Mouse (Mus musculus) cerebellum, postnatal 14 days (tissue): ENCODE results near the gene Timp2.

Source experiments
- DNase-seq, 2 experiments: peaks; one replicate each; pipeline ENCODE4 v3.0.0; 2021; ENCODE audit warnings: mixed read lengths in 2 of 2

Timp2 gene

DNA sequence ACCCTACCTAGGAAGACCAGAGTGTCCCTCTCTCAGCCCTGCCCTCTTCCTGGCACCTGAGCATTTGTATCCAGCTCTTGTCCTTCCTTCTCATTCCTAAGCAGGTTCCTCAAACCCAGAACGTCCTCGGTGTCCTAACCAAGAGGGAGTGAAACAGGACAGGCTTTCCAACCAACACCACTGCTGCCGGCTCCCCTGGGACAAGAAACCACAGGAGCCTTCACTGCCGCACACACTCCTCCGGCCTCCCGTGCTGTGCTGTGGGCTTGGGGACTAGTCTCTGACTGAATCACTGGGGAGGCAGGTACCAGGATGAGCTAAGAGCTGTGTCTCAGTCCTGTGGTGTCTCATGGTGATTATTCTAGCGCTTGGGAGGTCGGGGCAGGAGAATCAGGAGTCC lies 14.1 kb upstream of the Timp2 start:
- DNase-seq: peak in 1 of 2 experiments; percentile 6

DNA sequence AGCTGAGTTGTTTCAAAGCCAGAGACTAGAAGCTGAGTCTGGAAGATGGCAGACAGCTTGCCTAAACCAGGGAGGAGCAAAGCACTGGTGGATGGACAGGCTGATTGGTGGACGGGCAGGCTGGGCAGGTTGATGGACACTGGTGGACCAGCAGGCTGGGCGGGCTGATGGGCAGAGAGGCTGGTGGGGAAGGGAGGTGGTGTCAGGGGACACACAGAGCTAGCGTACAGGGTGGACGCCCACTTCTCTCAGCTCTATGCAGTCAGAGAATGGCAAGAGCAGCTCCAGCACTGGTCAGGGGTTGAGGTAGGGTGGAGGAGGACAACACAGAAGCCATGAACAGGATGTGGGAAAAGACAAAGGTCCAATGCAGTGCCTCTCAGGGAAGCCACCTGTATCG lies 13.7 kb upstream of the Timp2 start:
- peak in 1 of 2 experiments; percentile 9 for DNase-seq

DNA sequence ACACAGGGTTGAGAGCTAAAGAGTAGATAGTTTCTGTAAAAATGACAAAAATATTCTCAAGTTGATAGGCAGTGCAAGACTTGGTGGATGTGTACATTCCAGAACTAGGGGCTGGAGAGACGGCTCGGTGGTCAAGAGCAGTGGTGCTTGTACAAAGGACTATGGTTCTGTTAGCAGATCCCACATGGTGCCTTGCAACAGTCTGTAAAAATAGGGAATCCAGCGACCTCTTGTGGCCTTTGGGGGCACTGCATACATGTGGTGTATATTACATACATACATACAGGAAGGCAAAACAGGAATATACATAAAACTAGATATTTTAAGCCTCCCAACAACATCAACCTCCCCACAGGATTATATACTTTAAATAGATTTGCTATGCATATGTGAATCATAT lies 12.8 kb upstream of the Timp2 start:
- peak in 1 of 2 experiments; percentile 67 for DNase-seq

DNA sequence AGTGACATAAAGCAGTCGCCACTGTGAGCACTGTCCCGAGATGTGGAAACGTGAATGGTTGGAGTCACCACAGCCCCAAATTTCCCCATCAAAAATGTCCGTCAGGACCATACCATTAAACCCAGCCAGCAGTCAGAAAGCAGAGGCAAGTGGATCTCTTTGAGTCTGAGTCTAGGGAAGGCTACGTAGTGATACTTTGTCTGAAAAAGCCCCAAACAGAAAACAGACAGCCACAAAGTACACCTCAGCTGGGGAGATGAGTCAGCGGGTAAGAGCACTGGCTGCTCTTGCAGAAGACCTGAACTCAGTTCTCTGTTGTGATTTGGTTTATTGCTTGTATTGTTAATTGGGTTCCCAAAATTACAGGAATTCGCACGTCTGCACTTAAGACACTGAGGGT lies 11.0 kb upstream of the Timp2 start:
- no peak for DNase-seq

DNA sequence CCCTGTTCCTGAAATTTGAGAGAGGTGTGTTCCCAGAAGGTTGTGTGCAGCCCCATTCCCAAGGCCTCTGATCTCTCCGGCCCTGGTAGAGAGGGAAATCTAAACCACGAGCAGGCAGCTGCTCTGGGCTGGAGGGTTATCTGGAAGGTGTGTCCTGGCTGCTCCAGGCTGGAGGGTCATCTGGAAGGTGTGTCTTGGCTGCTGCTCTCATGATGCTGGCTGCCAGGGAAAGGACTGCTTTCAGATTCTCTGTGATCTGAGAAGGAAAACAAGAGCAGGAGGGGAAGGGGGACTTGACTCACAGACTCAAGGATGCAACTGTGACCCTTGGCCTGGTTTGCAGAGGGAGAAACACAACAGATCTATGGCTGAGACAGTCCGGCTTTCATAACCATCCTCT lies 10.6 kb upstream of the Timp2 start:
- DNase-seq: peak in 1 of 2 experiments; percentile 32

DNA sequence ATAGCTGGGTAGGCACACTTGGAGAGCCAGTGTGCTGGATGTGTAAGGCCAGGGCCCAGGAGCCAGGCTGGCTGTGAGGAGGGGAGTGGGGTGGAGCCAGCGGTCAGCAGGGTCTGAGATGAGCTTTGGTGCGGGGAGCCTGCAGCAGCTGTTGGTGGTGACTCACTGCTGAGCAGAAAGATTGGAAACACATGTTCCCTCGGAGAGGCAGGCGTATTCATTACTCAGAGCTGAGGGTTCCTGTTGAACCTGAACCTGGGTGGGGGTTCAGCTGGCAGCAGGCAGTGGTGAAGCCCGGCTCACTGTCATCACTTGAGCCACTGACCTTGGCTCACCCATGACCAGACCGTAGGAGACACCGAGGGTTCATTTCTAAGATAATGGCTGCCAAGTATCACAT lies 9.6 kb upstream of the Timp2 start:
- peak in 1 of 2 experiments; percentile 20 for DNase-seq

DNA sequence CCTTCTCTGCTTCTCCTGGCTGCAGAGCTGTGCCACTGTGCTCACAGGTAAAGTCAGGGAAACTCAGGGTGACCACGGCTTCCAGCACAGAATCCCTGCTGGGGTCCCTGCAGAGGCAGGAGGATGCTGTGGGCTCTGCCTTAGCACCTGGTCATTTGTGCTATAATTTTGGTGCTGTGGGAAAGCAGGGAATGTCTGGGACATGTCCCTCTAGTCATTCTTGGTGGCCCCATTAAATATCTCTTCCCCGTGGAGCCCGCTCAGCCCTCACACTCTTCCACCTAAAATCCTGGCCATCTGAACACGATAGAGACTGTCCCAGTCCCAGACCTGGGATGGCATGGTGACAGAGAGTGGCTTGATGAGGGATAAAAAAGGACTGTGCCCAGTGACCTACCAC lies 8.5 kb upstream of the Timp2 start:
- DNase-seq: peak in 1 of 2 experiments; percentile 12

DNA sequence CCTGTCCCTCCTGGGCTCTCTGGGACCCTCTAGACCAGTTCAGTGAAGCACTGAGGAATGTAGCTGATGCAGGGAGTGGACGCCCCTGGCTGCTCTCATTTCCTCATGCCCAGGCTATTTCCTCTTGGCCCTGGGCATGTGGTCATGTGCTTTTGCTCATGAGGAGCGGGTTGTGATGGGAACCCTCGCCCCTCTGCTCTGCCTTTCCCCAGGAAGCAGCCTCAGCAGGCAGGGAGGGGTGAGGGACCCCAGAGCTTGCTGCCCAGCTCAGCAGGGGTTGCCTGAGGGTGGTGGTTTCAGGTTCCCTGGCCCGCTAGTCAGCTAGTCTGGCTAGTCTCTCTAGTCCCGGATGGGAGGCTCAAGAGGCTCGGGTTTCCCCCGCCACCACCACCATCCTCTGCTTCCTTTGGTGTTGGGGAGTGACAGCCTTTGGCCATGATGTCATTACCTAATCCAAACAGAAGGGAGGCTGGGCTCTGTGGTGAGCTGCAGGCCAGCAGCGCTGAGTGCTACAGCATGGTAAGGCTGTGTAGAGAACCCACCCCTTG lies 7.5 kb upstream of the Timp2 start:
- peak in 1 of 2 experiments; percentile 55 for DNase-seq

DNA sequence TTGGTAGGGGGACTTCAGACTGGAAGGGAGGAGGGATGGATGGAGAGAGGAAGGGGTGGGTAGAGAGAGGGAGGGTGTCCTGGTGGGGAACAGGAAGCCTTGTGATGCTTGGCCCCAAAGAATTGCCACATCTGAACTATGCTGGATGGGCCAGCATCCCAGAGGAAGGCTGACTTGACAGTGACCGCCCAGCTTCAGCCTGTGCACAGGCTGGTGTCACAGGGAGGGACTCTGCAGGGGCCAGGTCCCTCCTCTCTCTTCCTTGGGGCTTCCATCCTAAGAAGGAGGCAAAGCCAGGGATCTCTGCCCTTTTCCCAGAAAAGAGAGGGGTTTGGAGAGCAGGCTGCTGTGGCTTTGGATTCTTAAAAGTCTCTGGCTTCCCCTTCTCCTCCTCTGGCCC lies 7.0 kb upstream of the Timp2 start:
- DNase-seq: peak in 1 of 2 experiments; percentile 9

DNA sequence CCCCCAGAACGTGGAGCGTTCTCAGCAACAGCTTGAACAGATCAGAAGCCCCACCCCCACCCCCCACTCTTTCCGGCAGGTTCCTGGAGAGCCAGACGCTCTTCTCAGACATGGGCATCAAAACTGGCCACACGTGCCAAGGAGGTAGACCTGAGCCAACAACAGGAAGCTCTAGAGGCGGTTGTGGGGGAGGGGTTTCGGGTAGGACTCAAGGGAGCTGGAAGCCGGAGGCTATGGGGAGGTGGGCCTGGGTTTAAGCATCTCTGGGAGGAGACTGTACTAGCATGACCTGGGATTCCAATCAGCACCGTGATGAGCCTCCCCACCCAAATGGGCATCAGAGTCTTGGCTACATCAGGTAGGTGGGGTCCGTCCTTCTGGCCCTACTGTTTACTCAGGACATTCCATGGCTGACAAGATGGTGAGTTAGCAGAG lies 5.4 kb upstream of the Timp2 start:
- peak; percentile 82 to 92 for DNase-seq

DNA sequence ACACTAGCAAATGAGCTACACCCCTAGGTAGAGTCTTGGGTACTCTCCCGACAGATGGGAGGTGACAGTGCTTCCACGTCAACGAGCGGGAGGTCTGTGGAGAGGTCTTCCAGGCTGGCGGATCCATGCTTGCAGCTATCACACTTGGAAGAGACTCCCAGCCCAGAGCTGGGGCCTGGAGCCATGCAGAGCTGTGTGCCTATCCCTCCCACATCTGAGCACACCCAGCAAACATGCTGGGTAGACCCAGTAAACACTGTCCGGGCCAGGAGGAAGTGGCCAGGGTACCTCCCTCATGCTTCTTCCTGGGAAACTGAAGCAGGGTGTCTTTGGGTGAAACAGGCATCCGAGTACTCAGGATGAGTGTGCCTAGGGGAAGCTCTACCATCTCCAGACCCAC lies 5.0 kb upstream of the Timp2 start:
- DNase-seq: peak; percentile 52 to 60

DNA sequence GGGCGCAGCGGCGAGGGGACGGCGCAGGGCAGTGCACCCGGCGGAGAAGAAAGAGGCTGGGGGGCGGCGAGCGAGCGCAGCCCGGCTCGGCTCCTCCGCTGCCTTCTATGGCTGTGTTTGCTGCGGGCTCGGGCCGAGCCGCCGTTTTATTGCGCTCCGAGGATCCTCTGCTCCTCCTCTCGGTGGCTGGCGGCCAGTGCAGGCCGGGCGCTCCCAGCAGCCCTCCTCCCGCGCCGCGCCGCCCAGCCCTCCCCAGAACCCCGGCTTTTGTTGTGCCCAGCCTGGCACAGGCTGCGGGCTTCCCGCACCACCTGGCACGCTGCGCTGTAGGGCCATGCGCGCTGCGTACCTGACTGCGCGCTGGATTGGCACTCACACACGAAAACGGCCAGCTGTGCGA lies 335 bp downstream of the Timp2 start:
- DNase-seq: peak; percentile 88 to 89

DNA sequence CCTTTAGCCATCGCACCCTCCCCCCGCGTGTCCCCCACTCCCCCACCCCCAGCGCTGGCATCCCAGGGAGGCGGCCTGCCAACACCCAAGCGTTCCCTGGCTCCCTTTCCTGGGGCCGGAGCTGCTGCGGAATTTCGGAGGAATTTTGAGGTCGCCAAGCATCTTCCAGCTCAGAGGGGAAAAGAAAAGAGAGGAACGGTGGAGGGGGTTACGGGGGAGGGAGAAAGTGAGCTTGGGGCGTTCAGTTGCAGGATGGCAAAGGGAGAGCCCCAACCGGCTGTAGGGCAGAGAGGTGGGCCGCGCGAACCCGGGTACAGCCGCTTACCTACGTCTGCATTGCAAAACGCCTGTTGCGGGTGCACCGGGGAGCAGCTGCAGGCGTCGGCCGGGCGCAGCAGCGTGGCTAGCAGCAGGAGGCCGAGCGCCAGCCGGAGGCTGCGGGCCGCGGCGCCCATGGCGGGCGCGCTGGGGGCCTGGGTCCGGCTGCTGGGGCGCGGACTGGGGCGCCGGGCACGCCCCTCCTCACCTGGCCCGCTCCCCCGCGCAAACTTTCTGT lies 826 bp downstream of the Timp2 start:
- peak; percentile 41 to 59 for DNase-seq

DNA sequence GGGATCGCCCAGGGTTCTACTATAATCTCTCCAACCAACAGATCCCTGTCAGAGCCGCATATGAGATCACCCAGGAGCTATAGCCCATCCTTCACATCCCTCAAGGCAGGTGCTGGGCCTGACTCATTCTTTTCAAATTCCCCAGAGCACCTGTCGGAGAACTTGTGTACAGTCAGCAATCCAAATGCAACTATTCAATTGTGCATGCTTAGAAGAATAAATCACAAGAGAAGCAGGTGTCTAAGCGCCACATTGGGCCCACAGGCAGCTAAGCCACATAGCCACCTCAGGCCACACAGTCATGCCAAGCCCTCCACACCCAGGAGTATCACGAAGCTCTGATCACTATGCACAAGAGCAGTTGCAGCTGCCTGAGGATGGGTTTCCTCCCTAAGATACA lies 6.0 kb downstream of the Timp2 start:
- no peak for DNase-seq

DNA sequence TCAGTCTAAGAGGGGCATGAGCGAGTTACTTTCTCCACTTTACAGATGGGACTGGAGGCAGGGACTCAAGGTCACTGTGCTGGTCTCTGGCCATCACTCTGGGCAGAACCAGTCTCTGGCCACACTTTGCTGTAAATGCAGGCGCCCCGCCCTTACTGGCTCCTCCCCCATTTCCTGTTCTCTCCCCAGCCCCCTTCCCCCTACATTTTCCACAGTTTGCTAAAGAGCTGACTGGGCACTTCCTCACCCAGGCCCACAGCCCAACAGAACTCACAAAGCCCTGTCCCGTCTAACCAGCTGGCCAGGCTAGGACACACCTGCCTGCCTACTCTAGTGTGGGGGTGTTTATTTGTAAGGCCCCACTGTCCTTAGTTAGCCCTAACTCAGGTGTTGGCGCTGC lies 6.7 kb downstream of the Timp2 start:
- no peak for DNase-seq

DNA sequence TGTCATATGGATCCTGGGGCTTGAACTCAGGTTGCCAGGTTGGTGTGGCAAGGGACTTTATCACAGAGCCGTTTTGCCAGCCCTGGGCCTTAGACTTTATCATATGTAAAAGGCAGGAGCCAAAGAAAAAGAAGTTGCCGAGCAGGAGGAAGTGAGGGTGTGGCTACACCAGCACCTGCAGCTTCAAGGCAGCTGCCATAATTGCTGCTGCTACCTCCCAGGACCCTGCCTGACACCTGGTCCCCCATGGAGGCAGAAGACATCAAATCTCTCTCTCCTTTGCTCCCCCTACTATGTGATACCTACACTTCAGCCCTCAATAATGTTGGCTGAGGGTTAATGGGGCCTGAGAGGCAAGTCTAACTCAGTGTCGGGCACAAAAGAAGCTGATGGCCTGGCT lies 7.1 kb downstream of the Timp2 start:
- no peak for DNase-seq

DNA sequence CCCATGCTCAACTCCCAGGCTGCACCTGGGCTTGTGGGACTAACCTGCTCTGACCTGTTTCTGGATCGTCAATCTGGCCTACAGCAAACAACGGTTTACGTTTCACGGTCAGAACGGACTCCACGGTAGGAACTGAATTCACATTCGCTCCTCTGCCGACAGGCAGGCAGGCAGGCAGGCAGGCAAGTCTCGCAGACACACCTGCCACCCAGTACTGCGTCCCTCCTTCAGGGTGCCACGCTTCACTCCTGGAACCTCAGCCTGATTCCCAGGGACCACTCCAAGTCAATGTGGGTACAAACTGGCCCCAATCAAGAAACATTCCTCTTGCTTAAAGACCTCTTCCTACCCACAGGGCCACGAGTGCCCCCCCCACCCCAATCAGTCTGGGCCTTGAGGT lies 7.6 kb downstream of the Timp2 start:
- no peak for DNase-seq

DNA sequence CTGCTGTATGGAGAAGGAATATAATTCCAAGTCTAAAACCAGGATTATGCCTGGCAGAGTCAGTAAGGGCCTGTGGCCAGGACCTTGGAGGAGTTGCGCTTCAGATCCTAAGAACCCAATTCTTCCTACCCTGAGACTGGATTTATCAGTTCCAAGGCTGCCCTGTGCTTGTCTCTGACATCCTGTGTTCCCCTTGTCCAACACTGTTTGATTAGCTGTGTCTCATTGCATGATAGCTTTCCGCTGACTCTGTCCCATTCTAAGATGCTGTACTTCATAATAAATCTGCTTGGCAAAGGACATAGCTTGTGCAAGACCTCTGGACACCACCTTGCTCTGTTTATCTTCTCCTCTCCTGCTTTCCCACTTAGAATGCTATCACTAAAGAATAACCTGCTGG lies 8.1 kb downstream of the Timp2 start:
- DNase-seq: no peak

DNA sequence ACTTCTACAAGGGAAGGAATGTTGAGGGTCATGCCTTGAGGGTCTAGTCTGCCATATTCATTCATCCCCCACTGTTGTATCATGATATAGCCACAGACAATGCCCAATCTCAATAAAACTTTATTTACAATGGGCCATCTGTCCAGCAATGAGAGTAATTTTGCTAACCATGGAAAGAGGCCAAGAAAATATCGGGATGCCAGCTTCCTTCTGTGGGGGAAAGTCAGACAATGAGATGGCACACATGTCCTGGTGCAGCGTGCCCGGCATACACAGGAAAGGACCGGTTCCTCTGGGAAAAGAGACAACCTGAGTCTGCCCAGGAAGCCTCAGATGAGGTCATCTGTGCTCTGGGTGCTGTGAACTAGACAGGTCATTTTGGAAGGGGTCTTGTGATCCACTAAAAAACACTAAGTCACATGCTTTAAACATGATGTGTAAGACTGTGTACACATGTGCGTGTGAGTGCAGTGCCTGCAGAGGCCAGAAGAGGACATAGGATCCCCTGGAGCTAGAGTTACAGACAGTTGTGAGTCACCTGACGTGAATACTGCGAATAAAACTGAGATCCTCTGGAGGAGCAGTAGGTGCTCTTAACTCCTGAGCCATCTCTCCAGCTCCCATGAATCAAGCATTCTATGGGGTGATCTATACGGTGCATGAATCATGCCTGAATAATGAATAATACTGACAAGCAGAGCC lies 9.0 kb downstream of the Timp2 start:
- DNase-seq: no peak

DNA sequence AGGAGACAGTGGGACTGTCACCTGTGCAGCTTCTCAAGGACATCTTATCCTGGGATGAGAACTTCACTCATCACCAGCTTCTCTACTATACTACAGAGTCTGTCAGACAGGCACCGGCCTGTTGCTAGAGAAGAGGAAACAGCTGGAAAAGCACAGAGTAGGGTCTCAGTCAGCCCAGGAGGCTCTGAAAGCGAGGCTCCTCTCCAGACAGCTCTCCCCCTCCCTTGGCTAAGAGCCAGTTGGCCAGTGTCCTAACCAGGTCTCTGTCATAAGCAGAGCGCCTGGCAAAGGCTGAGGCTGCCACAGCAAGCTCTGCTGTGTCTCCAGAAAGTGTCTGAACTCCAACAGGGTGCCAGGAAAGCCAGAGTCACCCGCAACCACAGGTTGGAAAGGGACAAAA lies 9.8 kb downstream of the Timp2 start:
- peak; percentile 80 to 90 for DNase-seq

DNA sequence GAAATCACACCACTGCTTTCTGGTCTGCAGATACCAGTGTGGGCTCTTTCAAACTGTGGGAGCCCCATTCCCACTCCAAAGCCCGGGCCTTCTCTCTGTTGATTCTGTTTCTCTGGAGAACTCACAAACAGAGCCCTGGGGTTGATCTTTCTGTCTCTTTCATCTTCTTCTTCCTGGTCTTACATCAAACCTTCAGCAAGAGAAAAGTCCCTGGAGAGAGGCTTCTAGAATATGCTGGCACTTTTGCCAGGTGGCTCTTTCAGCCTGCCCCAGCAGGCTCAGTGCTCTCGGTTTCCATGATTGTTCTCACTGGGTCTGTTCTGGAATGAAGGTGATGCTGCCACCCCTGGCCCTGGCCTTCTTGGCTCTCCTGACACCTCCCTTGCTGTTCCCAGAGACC lies 11.9 kb downstream of the Timp2 start:
- DNase-seq: no peak

DNA sequence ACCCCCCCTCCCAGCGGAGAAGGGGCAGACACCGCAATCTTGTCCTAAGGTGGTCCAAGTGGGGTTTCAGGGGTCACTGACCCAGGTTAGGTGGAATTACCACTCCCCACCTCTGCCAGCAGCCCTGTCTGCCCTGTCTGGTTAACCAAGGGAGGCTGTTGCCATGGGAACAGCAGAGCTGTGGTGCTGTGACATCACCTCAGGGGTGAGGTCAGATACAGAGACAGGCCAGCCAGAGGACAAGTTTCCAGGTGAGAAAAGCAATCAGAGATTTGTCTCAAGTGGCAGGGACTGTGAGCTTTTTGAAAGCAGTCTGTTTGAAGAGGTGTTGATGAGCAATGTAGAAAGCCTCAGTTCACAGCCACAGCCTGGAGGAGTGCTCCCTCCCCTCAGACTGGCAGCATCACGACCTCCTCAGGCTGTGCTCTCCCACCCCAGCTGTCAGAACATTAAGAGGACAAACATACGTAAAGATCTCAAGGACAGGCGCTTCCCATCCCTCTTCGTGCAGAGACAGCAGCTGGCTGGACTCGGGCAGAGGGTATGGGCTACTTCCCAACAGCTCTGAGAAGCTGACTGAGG lies 13.0 kb downstream of the Timp2 start, which contains the start of gene Cep295nl:
TSS of gene Cep295nl (minus strand) at position 101 of the 582 bp plus-strand sequence.
- DNase-seq: peak in 1 of 2 experiments; percentile 54

DNA sequence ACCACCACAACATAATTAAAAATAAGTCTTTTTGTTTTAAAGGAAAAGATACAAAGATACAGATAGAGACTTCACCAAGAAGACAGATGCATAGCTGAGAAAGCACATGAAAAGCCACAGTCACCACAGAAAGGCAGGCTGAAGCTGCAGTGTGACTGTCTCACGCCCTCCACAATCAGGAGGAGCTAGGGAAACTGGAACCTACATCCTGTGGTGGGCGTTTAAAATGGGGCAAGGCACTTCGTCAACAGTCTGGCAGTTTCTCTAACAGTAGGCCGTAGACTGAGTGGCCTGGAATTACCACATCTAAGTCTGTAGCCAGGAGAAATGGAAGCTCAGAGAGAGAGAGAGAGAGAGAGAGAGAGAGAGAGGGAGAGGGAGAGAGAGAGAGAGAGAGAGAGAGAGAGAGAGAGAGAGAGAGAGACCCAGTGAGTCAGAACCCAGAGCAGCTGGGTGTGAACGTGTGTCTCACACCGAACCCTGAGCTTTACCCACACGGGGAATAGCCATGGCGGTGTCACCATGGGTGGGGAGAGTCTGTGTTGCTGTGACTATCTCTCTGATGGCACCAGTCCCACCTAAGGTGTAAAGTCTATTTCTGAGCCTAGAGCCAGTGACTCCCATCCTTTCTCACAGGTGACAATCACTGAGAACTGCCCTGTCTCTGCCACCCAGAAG lies 17.9 kb downstream of the Timp2 start:
- DNase-seq: no peak
